Mouse (Mus musculus) layer of hippocampus, adult 9-10 months (tissue): ENCODE results near the gene Cfap57.

Experiments
- DNase-seq: peaks from one replicate; pipeline ENCODE4 v3.0.0; 2022; ENCODE audit warnings: low spot score

Gene Cfap57

DNA sequence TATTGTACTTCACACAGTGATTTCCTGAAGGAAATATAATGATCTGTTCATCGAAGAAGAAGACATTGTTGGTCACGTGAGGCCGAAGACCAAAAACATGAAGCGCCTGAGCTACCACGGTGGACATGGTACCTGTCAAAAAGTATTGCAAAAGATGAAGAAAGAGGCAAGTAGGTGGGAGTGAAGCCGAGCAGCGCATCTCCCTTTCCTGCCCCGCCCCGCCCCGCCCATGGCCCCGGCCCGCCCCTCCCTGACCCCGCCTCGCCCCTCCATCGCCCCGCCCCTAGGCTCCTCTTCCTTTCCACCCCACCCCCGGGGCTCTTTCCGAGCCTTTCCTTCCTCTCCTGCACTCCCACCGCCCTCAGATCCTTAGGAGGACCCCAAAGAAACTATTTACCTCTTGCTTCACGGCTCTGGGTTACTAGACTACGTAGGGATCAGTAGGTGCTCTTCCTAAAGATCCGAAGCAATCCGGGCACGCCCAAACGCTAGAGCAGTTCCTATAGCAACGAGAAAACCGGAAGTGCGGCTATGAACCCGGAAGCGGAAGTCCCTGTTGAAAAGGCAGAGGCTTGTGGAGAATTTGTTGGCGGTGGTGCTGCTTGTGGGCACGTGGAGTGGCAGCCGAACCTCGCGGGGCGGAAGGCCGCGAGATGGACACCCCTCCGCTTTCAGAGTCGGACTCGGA, at the start of gene Cfap57, which contains the start of gene Ebna1bp2:
TSS of gene Cfap57 (minus strand) at position 499 of the 688 bp plus-strand sequence.
TSS of gene Ebna1bp2 (plus strand) at position 521 of the 688 bp plus-strand sequence.
- DNase-seq, result peak; percentile 91

- DNase-seq, result no peak
These were observed 38.1 kb upstream of the Cfap57 start, which contains the start of gene Olfr62 for GRCm38 (mm10) chr4:118658652-118659051. TSS of gene Olfr62 (plus strand) at chr4:118658952.

DNA sequence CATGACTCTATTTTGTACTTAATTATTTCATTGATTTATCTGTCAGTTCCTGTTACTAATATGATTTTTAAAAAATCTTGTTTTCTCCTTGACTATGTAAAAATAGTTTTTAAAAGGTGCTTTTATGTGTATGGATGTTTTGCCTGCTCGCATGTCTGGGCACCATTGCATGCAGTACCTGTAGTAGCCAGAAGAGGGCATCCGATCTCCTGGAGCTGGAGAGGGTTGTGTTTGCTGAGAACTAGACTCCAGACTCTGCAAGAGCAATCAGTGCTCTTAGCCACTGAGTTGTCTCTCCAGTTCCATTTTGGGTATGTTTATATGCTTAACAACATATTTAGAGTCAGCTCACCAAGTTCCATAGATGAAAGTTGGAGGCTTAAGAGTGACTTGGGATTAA, 24.7 kb upstream of the Cfap57 start:
- DNase-seq, result peak; percentile 59

DNA sequence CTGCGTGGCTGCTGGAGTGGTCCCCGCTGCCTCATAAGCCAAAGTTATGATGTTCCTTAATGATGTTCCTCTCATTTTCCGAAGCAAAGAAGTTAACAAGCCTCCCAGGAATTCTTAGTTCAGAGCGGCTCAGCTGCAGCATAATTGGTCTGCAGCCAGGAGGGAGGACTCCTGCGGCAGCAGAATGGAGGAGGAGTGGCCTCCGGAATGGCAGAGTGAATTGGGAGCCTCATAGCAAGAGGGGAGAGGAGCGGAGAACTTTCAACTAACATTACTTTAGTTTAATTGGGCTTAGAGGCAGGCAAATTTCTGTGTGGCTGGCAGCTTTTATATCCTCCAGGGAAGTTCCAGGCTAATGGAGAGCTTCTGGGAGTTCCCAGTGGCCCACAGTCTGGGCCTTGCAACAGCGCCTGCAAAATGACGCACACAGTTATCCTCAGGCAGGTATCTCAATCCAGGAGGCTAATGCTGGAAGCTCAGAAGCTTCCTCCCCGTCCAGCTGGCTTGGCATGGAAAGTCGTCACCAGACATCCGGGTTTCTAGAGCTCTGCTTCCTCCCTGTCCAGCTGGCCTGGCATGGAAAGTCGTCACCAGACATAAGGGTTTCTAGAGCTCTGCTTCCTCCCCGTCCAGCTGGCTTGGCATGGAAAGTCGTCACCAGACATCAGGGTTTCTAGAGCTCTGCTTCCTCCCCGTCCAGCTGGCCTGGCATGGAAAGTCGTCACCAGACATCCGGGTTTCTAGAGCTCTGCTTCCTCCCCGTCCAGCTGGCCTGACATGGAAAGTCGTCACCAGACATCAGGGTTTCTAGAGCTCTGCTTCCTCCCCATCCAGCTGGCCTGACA, 22.0 kb upstream of the Cfap57 start:
- no peak for DNase-seq

- DNase-seq, result no peak
These were observed 9.7 kb upstream of the Cfap57 start for GRCm38 (mm10) chr4:118630261-118630660.

- DNase-seq, result no peak
These were observed 1.2 kb upstream of the Cfap57 start for GRCm38 (mm10) chr4:118621781-118622180.

GRCm38 (mm10) chr4:118620967-118621320, 367 bp upstream of the Cfap57 start:
- DNase-seq, result no peak

DNA sequence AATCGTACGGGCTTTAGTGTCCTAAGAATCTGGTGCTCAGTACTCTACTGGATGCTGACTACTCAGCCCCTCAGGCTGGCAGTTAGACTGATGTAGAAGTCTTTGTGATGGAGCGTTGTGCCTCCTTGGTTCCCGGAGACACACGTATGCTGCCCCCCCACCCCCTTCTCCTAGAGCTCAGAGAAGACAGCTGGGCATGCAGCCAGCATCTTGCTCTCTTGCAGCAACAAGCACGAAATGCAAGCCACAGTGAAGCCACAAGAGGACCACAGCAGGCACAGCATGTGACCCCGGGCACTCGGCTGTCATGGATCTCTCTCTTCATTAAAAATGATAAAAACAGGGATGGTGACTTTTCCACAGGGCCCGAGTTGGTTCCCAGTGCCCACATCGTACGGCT, 5.2 kb downstream of the Cfap57 start:
- no peak for DNase-seq

DNA sequence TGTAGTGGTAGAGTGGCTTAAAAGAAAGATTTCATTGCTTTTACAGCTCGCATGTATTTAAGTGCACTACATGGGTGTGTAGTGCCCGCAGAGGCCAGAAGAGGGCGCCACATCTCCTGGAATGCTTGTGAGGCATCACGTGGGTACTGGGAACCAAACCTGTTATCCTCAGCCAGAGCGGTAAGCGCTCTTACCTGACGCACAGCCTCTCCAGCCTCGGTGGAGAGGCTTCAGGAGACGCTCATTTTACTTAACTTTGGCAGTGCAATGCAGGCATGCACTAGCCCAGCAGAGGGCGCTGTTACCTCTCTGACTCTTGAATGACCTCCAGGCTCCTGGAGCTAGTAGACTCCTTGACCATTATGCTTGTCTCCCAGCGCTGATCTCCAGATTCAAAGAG, 8.0 kb downstream of the Cfap57 start:
- no peak for DNase-seq

DNA sequence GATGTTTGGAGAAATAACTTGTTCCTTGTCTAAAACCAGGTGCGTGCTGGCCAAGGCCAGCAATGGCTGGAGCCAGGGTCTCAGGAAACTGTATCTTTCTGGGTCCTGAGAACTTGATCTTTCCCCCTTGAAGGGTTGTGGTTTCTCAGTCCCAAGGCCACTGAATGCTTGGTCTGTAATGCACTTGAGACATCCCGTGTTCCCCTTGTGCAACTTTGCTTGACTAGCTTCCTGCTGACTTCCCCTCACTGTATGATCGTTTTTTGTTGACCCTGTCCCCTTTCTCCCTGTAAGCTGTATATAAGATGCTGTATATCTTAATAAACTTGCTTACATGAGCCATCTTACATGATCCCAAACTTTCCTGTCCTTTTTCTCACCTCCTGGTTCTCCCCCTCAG, 10.7 kb downstream of the Cfap57 start:
- no peak for DNase-seq

DNA sequence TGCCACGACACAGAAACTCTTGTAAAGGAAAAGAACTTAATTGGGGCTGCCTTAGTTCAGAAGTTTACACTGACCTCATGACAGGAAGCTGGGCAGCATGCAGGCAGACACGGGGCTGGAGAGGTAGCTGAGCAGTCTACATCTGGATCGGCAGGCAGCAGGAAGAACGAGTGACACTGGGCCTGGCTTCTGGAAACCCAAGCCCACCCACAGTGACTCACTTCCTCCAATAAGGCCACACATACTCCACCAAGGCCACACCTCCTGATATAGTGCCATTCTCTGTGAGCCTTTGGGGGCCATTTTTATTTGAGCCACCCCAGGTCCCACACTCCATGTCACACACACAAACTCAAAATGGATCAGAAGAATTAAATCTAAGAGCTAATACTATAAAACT, 16.5 kb downstream of the Cfap57 start:
- no peak for DNase-seq

- no peak for DNase-seq
These were observed 30.8 kb downstream of the Cfap57 start for GRCm38 (mm10) chr4:118589733-118590130.

DNA sequence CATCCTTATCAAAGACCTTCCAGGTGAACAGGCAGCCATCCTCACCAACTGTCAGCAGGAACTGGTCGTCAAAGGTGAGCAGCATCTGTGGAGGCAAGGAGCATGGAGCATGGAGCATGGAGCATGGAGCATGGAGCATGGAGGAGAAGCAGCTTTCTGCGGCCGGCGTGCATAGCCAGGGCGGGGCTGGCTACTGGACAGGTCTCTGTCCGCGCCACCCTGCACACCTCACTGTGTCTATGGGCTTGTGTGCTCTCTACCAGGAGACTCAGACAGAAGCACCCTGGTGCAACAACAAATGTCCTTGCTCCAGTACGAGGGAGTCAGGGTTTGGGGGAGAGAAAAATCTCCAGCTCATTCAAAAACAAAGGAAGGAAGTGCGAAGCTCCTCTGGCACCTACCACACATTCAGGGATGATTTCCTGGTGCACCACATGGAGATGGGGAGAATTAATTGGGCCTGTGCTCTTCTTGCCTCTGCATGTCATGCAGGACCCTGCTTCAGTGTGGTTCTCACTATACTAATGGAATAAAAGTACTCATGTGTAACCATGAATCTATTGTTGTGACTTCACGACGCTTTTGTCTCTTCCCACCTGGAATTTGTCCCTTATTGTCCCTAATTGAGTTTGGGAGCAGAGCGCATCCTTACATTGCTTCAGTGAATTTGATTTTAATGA, 31.4 kb downstream of the Cfap57 start:
- no peak for DNase-seq

GRCm38 (mm10) chr4:118582629-118583028, 37.9 kb downstream of the Cfap57 start:
- DNase-seq, result no peak

GRCm38 (mm10) chr4:118581508-118581907, 39.1 kb downstream of the Cfap57 start:
- no peak for DNase-seq

GRCm38 (mm10) chr4:118579313-118579712, 41.3 kb downstream of the Cfap57 start:
- no peak for DNase-seq

DNA sequence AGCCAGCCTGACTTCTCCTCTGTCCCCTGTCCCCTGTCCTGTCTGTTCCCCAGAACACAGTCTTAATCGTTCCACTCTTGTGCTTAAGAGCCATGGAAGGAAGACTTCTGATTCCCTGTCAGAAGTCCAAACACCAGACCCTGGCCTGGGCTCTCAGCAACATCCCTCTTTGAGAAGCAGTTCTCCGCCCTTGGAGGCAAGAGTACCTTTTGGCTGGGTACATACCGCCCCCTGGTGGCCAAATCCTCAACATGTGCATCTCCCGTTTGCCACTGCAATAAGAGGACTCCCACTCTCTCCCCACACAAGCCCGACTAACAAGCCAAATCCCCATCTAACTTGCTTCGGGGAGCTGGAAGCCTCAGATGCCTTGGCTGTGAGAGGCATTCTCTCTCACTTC, 44.5 kb downstream of the Cfap57 start:
- DNase-seq, result peak; percentile 83

- DNase-seq, result no peak
These were observed 49.1 kb downstream of the Cfap57 start for GRCm38 (mm10) chr4:118571441-118571840.

GRCm38 (mm10) chr4:118569320-118569719, 51.3 kb downstream of the Cfap57 start:
- DNase-seq, result no peak

DNA sequence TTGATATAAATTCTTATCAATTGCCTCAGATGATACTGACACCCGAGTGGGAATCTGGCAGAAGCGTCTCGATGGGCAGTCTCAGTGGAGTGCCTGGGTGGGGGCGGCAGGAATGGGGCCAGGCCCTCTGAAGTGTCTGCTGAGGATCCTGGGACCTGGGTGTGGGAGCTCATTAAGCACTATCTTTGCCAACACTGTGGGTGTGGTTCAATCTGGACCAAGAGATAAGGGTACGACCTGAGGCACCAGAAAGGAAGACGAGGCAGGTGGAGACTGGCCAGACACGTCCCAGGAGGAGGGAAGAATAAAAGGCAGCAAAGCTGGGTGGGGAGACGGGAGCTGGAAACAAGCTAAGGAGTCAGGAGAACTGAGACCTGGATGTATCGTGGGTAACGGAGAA, 51.9 kb downstream of the Cfap57 start:
- no peak for DNase-seq

DNA sequence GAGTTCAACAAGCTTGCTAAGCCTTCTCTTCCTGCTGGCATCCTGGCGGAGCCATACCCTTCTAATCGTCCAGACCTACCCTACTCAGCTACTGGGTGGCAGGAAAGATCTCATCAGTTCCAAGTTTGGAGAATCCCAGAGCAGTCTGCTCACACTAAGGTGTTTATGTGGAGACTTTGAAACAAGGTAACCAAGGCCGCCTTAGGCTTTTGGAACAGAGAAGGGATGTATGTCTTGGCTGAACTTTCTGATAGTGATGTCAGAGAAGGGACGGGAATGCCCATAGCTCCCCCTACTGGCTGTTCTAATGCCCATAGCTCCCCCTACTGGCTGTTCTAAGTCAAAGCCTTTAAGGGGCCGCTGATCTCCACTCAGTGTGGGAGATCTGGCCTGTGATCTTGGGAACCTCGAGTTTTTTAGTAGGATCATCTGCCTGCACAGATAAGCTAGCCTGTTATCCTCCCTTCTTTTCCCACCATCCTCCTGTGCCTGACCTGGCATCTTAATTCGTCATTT, 54.4 kb downstream of the Cfap57 start:
- DNase-seq, result no peak

GRCm38 (mm10) chr4:118564926-118565279, 55.7 kb downstream of the Cfap57 start:
- DNase-seq, result no peak
